Mouse (Mus musculus) midbrain, embryonic 12.5 days (tissue): ENCODE results near the gene Fgfr2. TPM values are rescaled to one million over a fixed set of nuclear protein-coding genes. Genes with fewer than 3 reads are reported as not detected.
A peak's percentile ranks its signal among the peaks of the same experiment; 100 is the strongest.

Experiments used
- ATAC-seq: fragments of 200-750 bp; cut with Nextera tagmentation; 2 replicates; pipeline ENCODE4 v1.8.0; 2017; ENCODE audit warnings: low read depth, moderate TSS enrichment, moderate library complexity; ENCODE audit not compliant: low FRiP score
- H3K27ac ChIP-seq: fragments of 300-500 bp; sonication (generic); replicated peaks from 2 replicates; pipeline ENCODE4 v1.5.1; 2016; ENCODE audit warnings: mild to moderate bottlenecking
- H3K27me3 ChIP-seq: fragments of 300-500 bp; sonication (generic); 2 replicates; pipeline ENCODE4 v1.6.1; 2016; ENCODE audit warnings: mild to moderate bottlenecking
- H3K36me3 ChIP-seq: fragments of 300-500 bp; sonication (generic); 2 replicates; pipeline ENCODE4 v1.6.1; 2016
- H3K4me1 ChIP-seq: fragments of 300-500 bp; sonication (generic); 2 replicates; pipeline ENCODE4 v1.6.1; 2016
- H3K4me2 ChIP-seq: fragments of 300-500 bp; sonication (generic); replicated peaks from 2 replicates; pipeline ENCODE4 v1.6.1; 2016; ENCODE audit warnings: mild to moderate bottlenecking, moderate library complexity
- H3K4me3 ChIP-seq: fragments of 300-500 bp; sonication (generic); 2 replicates; pipeline ENCODE4 v1.5.1; 2016; ENCODE audit warnings: mild to moderate bottlenecking
- H3K9ac ChIP-seq: fragments of 300-500 bp; sonication (generic); replicated peaks from 2 replicates; pipeline ENCODE4 v1.6.1; 2016; ENCODE audit warnings: mild to moderate bottlenecking, moderate library complexity
- H3K9me3 ChIP-seq: fragments of 300-500 bp; sonication (generic); 2 replicates; pipeline ENCODE4 v1.6.1; 2016; ENCODE audit warnings: mild to moderate bottlenecking
- WGBS: fragments of 180-500 bp; shearing (Covaris S2); methylation state at CpG from one replicate; pipeline ENCODE4 v1.1.7; 2016; 5-methylcytosine and 5-hydroxymethylcytosine counted together
- polyA plus RNA-seq: library from polyadenylated mRNA; unstranded; fragments of >200 nt; fragmentation: Nextera tagmentation; extraction: Ambion mirVana; gene quantifications from 2 replicates; pipeline ENCODE4 v1.2.1, GENCODE M21; 2016

Fgfr2 gene
- polyA plus RNA-seq, 1 experiment from 2014 or later = 96.5 TPM

- ATAC-seq = peak; percentile 47; the same call in 1 of the 2 replicates
- peaks cover 49% of the 10 kb centered on the region for H3K27me3 ChIP-seq
- WGBS = 2% methylated on average over 32 of the region's 32 CpGs
- peak within 1 kb of the TSS; percentile 59; the same call in 1 of the 2 replicates for H3K9ac ChIP-seq
- peak within 1 kb of the TSS; percentile 52; the same call in 1 of the 2 replicates for H3K27ac ChIP-seq
- H3K4me1 ChIP-seq = peaks cover 11% of the 10 kb centered on the region
- H3K36me3 ChIP-seq = no peaks in the 10 kb centered on the region
- no peaks in the 10 kb centered on the region for H3K9me3 ChIP-seq
- peak within 1 kb of the TSS; percentile 41 for H3K4me3 ChIP-seq
- H3K4me2 ChIP-seq = peak within 1 kb of the TSS; percentile 62
Measured at GRCm38 (mm10) chr7:131966023-131966915, 1156.9 kb downstream of the Fgfr2 start, which contains the start of gene Gpr26. Gene Gpr26 (plus strand): TSS chr7:131966460.

GRCm38 (mm10) chr7:131960551-131960950 is 1162.6 kb downstream of the Fgfr2 start:
- no peaks in the 10 kb centered on the region for H3K9me3 ChIP-seq
- H3K27ac ChIP-seq = no peak overlapping the region
- H3K4me1 ChIP-seq = no peaks in the 10 kb centered on the region
- no peak overlapping the region for H3K4me3 ChIP-seq
- H3K27me3 ChIP-seq = peaks cover 9% of the 10 kb centered on the region
- no peak for ATAC-seq
- no peaks in the 10 kb centered on the region for H3K36me3 ChIP-seq
- WGBS = 33% methylated on average over 6 of the region's 6 CpGs
- no peak overlapping the region for H3K4me2 ChIP-seq
- H3K9ac ChIP-seq = no peak overlapping the region

- Histone ChIP-seq H3K4me3 (no peak overlapping the region), H3K9ac (no peak overlapping the region), H3K36me3 (no peaks in the 10 kb centered on the region), H3K27me3 (no peaks in the 10 kb centered on the region), H3K4me2 (no peak overlapping the region), H3K4me1 (no peaks in the 10 kb centered on the region), H3K9me3 (no peaks in the 10 kb centered on the region), H3K27ac (no peak overlapping the region)
- ATAC-seq = no peak
- 64% methylated on average over 1 of the region's 1 CpGs for whole genome bisulfite sequencing
Measured at GRCm38 (mm10) chr7:131958705-131959104, 1164.4 kb downstream of the Fgfr2 start.

- WGBS = 37% methylated on average over 3 of the region's 3 CpGs
- H3K9me3 ChIP-seq = no peaks in the 10 kb centered on the region
- peaks cover 10% of the 10 kb centered on the region for H3K4me1 ChIP-seq
- no peaks in the 10 kb centered on the region for H3K36me3 ChIP-seq
- H3K27ac ChIP-seq = no peak overlapping the region
- no peak overlapping the region for H3K9ac ChIP-seq
- no peaks in the 10 kb centered on the region for H3K27me3 ChIP-seq
- no peak for ATAC-seq
- no peak overlapping the region for H3K4me3 ChIP-seq
- no peak overlapping the region for H3K4me2 ChIP-seq
Measured at GRCm38 (mm10) chr7:131953402-131953801, 1169.7 kb downstream of the Fgfr2 start.

GRCm38 (mm10) chr7:131951131-131951530 is 1172.0 kb downstream of the Fgfr2 start:
- Histone ChIP-seq H3K9ac (no peak overlapping the region), H3K4me1 (peaks cover 10% of the 10 kb centered on the region), H3K4me2 (no peak overlapping the region), H3K27me3 (no peaks in the 10 kb centered on the region), H3K4me3 (no peak overlapping the region), H3K27ac (no peak overlapping the region), H3K36me3 (no peaks in the 10 kb centered on the region), H3K9me3 (no peaks in the 10 kb centered on the region)
- ATAC-seq = no peak
- 80% methylated on average over 5 of the region's 5 CpGs for WGBS

GRCm38 (mm10) chr7:131937611-131938010 is 1185.5 kb downstream of the Fgfr2 start:
- H3K36me3 ChIP-seq = no peaks in the 10 kb centered on the region
- H3K9ac ChIP-seq = no peak overlapping the region
- H3K27me3 ChIP-seq = no peaks in the 10 kb centered on the region
- no peak overlapping the region for H3K4me3 ChIP-seq
- H3K9me3 ChIP-seq = no peaks in the 10 kb centered on the region
- WGBS = 90% methylated on average over 3 of the region's 3 CpGs
- H3K4me2 ChIP-seq = no peak overlapping the region
- H3K4me1 ChIP-seq = no peaks in the 10 kb centered on the region
- no peak overlapping the region for H3K27ac ChIP-seq
- ATAC-seq = no peak

GRCm38 (mm10) chr7:131927288-131928050 is 1195.7 kb downstream of the Fgfr2 start:
- no peak overlapping the region for H3K27ac ChIP-seq
- H3K9me3 ChIP-seq = no peaks in the 10 kb centered on the region
- no peak for ATAC-seq
- H3K4me2 ChIP-seq = no peak overlapping the region
- H3K4me1 ChIP-seq = peaks cover 14% of the 10 kb centered on the region
- no peak overlapping the region for H3K4me3 ChIP-seq
- no peaks in the 10 kb centered on the region; the same call in 1 of the 2 replicates for H3K27me3 ChIP-seq
- 34% methylated on average over 9 of the region's 9 CpGs for WGBS
- H3K9ac ChIP-seq = no peak overlapping the region
- H3K36me3 ChIP-seq = no peaks in the 10 kb centered on the region

GRCm38 (mm10) chr7:131917384-131917783 is 1205.8 kb downstream of the Fgfr2 start:
- ATAC-seq = no peak
- H3K4me1 ChIP-seq = no peaks in the 10 kb centered on the region
- no peak overlapping the region for H3K4me2 ChIP-seq
- no peaks in the 10 kb centered on the region for H3K36me3 ChIP-seq
- H3K27me3 ChIP-seq = no peaks in the 10 kb centered on the region
- H3K9ac ChIP-seq = no peak overlapping the region
- 53% methylated on average over 7 of the region's 7 CpGs for WGBS
- no peak overlapping the region for H3K4me3 ChIP-seq
- H3K9me3 ChIP-seq = no peaks in the 10 kb centered on the region
- no peak overlapping the region for H3K27ac ChIP-seq

GRCm38 (mm10) chr7:131909611-131910010 is 1213.5 kb downstream of the Fgfr2 start:
- ATAC-seq = no peak
- Histone ChIP-seq H3K36me3 (no peaks in the 10 kb centered on the region), H3K27ac (no peak overlapping the region), H3K9ac (no peak overlapping the region), H3K4me3 (no peak overlapping the region), H3K27me3 (no peaks in the 10 kb centered on the region), H3K9me3 (no peaks in the 10 kb centered on the region), H3K4me1 (no peaks in the 10 kb centered on the region), H3K4me2 (no peak overlapping the region)
- WGBS = 76% methylated on average over 4 of the region's 4 CpGs

- Histone ChIP-seq H3K27me3 (no peaks in the 10 kb centered on the region), H3K4me2 (no peak overlapping the region), H3K9ac (no peak overlapping the region), H3K27ac (no peak overlapping the region), H3K9me3 (no peaks in the 10 kb centered on the region), H3K36me3 (no peaks in the 10 kb centered on the region), H3K4me3 (no peak overlapping the region), H3K4me1 (no peaks in the 10 kb centered on the region)
- 87% methylated on average over 10 of the region's 10 CpGs for WGBS
- no peak for ATAC-seq
Measured at GRCm38 (mm10) chr7:131906499-131907190, 1216.5 kb downstream of the Fgfr2 start.

GRCm38 (mm10) chr7:131899356-131899755 is 1223.8 kb downstream of the Fgfr2 start:
- no peaks in the 10 kb centered on the region for H3K27me3 ChIP-seq
- no peak overlapping the region for H3K9ac ChIP-seq
- 14% methylated on average over 2 of the region's 2 CpGs for WGBS
- no peak overlapping the region for H3K27ac ChIP-seq
- no peaks in the 10 kb centered on the region for H3K36me3 ChIP-seq
- H3K9me3 ChIP-seq = 0 out of 2 replicates have a peak, but pooled peaks cover 8% of the 10 kb centered on the region
- no peak for ATAC-seq
- no peak overlapping the region for H3K4me2 ChIP-seq
- no peak overlapping the region for H3K4me3 ChIP-seq
- H3K4me1 ChIP-seq = no peaks in the 10 kb centered on the region
